Mouse (Mus musculus): ENCODE data around the gene Oard1.

Gene Oard1

GRCm38 (mm10) chr17:48409380-48410298, at the start of gene Oard1, which contains the start of gene Nfya:
Gene Oard1 (plus strand): TSS chr17:48410014.
Gene Nfya (minus strand): TSS chr17:48409906.
- peak; percentile 96 for DNase-seq (ENCODE audit: extremely low spot score, low read depth, low spot score)

GRCm38 (mm10) chr17:48360462-48360861, 49.4 kb upstream of the Oard1 start:
- DNase-seq (ENCODE audit: extremely low spot score, low read depth, low spot score), result no peak

GRCm38 (mm10) chr17:48362346-48362745, 47.5 kb upstream of the Oard1 start:
- no peak for DNase-seq (ENCODE audit: extremely low spot score, low read depth, low spot score)

GRCm38 (mm10) chr17:48362966-48363365, 46.8 kb upstream of the Oard1 start:
- DNase-seq (ENCODE audit: extremely low spot score, low read depth, low spot score), result no peak

GRCm38 (mm10) chr17:48363421-48363965, 46.3 kb upstream of the Oard1 start:
- no peak for DNase-seq (ENCODE audit: extremely low spot score, low read depth, low spot score)

- DNase-seq (ENCODE audit: extremely low spot score, low read depth, low spot score), result no peak
Observed at GRCm38 (mm10) chr17:48365511-48366155, 44.2 kb upstream of the Oard1 start.

- DNase-seq (ENCODE audit: extremely low spot score, low read depth, low spot score), result no peak
Observed at GRCm38 (mm10) chr17:48366806-48367205, 43.0 kb upstream of the Oard1 start.

GRCm38 (mm10) chr17:48371621-48372020, 38.2 kb upstream of the Oard1 start:
- no peak for DNase-seq (ENCODE audit: extremely low spot score, low read depth, low spot score)

- no peak for DNase-seq (ENCODE audit: extremely low spot score, low read depth, low spot score)
Observed at GRCm38 (mm10) chr17:48372987-48373386, 36.8 kb upstream of the Oard1 start.

- no peak for DNase-seq (ENCODE audit: extremely low spot score, low read depth, low spot score)
Observed at GRCm38 (mm10) chr17:48376102-48376501, 33.7 kb upstream of the Oard1 start.

- DNase-seq (ENCODE audit: extremely low spot score, low read depth, low spot score), result no peak
Observed at GRCm38 (mm10) chr17:48379050-48379449, 30.8 kb upstream of the Oard1 start.

GRCm38 (mm10) chr17:48385786-48386461, 23.9 kb upstream of the Oard1 start:
- no peak for DNase-seq (ENCODE audit: extremely low spot score, low read depth, low spot score)

GRCm38 (mm10) chr17:48388666-48389065, 21.1 kb upstream of the Oard1 start:
- no peak for DNase-seq (ENCODE audit: extremely low spot score, low read depth, low spot score)

- DNase-seq (ENCODE audit: extremely low spot score, low read depth, low spot score), result no peak
Observed at GRCm38 (mm10) chr17:48389442-48389841, 20.4 kb upstream of the Oard1 start.

- DNase-seq (ENCODE audit: extremely low spot score, low read depth, low spot score), result no peak
Observed at GRCm38 (mm10) chr17:48391446-48391845, 18.4 kb upstream of the Oard1 start.

- DNase-seq (ENCODE audit: extremely low spot score, low read depth, low spot score), result no peak
Observed at GRCm38 (mm10) chr17:48392616-48393015, 17.2 kb upstream of the Oard1 start.

- DNase-seq (ENCODE audit: extremely low spot score, low read depth, low spot score), result no peak
Observed at GRCm38 (mm10) chr17:48401710-48402109, 8.1 kb upstream of the Oard1 start.

GRCm38 (mm10) chr17:48402751-48403150, 7.1 kb upstream of the Oard1 start:
- no peak for DNase-seq (ENCODE audit: extremely low spot score, low read depth, low spot score)

- DNase-seq (ENCODE audit: extremely low spot score, low read depth, low spot score), result no peak
Observed at GRCm38 (mm10) chr17:48403848-48404247, 6.0 kb upstream of the Oard1 start.

- no peak for DNase-seq (ENCODE audit: extremely low spot score, low read depth, low spot score)
Observed at GRCm38 (mm10) chr17:48404706-48405105, 5.1 kb upstream of the Oard1 start.

GRCm38 (mm10) chr17:48407154-48407553, 2.7 kb upstream of the Oard1 start:
- no peak for DNase-seq (ENCODE audit: extremely low spot score, low read depth, low spot score)

Measured in hindlimb bud, embryonic 11.5 days (tissue).